Mouse (Mus musculus) erythroblast, embryonic 14.5 days (primary cell): ENCODE measurements around the gene Tmem107. TPM values are rescaled to one million over a fixed set of nuclear protein-coding genes. Genes with fewer than 3 reads are reported as not detected.

ENCODE experiments used
- H3K27me3 ChIP-seq: 2 replicates; pipeline ENCODE4 v1.6.1; 2012; ENCODE audit warnings: inconsistent platforms; ENCODE audit not compliant: control insufficient read depth
- H3K36me3 ChIP-seq: 2 replicates; pipeline ENCODE4 v1.6.1; 2012; ENCODE audit warnings: mild to moderate bottlenecking, inconsistent platforms; ENCODE audit not compliant: control insufficient read depth
- H3K4me1 ChIP-seq: 2 replicates; pipeline ENCODE4 v1.6.1; 2012; ENCODE audit warnings: inconsistent platforms; ENCODE audit not compliant: control insufficient read depth
- H3K4me3 ChIP-seq: replicated peaks from 2 replicates; pipeline ENCODE3; 2012; ENCODE audit warnings: moderate library complexity, mild to moderate bottlenecking, inconsistent platforms
- H3K9me3 ChIP-seq: 2 replicates; pipeline ENCODE4 v1.6.1; 2012; ENCODE audit warnings: low read length, inconsistent platforms, mixed read lengths; ENCODE audit not compliant: control insufficient read depth
- GATA1 ChIP-seq: IDR thresholded peaks from 2 replicates; pipeline ENCODE4 v1.6.1; 2012; ENCODE audit warnings: low read length, inconsistent platforms, mixed read lengths
- TAL1 ChIP-seq: IDR thresholded peaks from 3 replicates; pipeline ENCODE4 v1.6.1; 2012; ENCODE audit warnings: low read length, inconsistent platforms, mixed read lengths
- polyA plus RNA-seq: library from polyadenylated mRNA; stranded (reverse); fragments of >175 nt; gene quantifications from 2 replicates; pipeline ENCODE4 v1.2.3, GENCODE M21; 2012

Gene Tmem107
- polyA plus RNA-seq, 1 experiment = 10.0 TPM

- TF ChIP-seq GATA1 (no peak), TAL1 (no peak)
- no peaks in the 10 kb centered on the region for H3K27me3 ChIP-seq
- peaks cover 25% of the 10 kb centered on the region for H3K36me3 ChIP-seq
- no peaks in the 10 kb centered on the region for H3K9me3 ChIP-seq
- peaks cover 86% of the 10 kb centered on the region for H3K4me1 ChIP-seq
- peak overlapping the region; percentile 65 for H3K4me3 ChIP-seq
Measured at GRCm38 (mm10) chr11:69096360-69096986, 25.9 kb downstream of the Tmem107 start.

- H3K36me3 ChIP-seq = peaks cover 25% of the 10 kb centered on the region
- TF ChIP-seq TAL1 (no peak), GATA1 (no peak)
- peaks cover 79% of the 10 kb centered on the region for H3K4me1 ChIP-seq
- H3K9me3 ChIP-seq = no peaks in the 10 kb centered on the region
- H3K27me3 ChIP-seq = no peaks in the 10 kb centered on the region
- peak overlapping the region; percentile 65 for H3K4me3 ChIP-seq
Measured at GRCm38 (mm10) chr11:69096987-69097900, 26.6 kb downstream of the Tmem107 start.

GRCm38 (mm10) chr11:69098039-69098761 lies 27.6 kb downstream of the Tmem107 start:
- Histone ChIP-seq H3K4me3 (peak overlapping the region; percentile 65), H3K36me3 (peaks cover 28% of the 10 kb centered on the region), H3K4me1 (peaks cover 73% of the 10 kb centered on the region)

GRCm38 (mm10) chr11:69098762-69099091 lies 28.1 kb downstream of the Tmem107 start:
- peaks cover 33% of the 10 kb centered on the region for H3K36me3 ChIP-seq
- peaks cover 70% of the 10 kb centered on the region for H3K4me1 ChIP-seq
- H3K4me3 ChIP-seq = peak overlapping the region; percentile 65
- H3K9me3 ChIP-seq = no peaks in the 10 kb centered on the region
- no peaks in the 10 kb centered on the region for H3K27me3 ChIP-seq
- TF ChIP-seq GATA1 (no peak), TAL1 (no peak)

More at GRCm38 (mm10) chr11:69098039-69098761, 27.6 kb downstream of the Tmem107 start:
- no peaks in the 10 kb centered on the region for H3K9me3 ChIP-seq
- TF ChIP-seq TAL1 = no peak
- no peak for TF ChIP-seq GATA1
- H3K27me3 ChIP-seq = no peaks in the 10 kb centered on the region

GRCm38 (mm10) chr11:69099177-69099914 lies 28.7 kb downstream of the Tmem107 start:
- Histone ChIP-seq H3K4me3 (peak overlapping the region; percentile 65), H3K4me1 (peaks cover 65% of the 10 kb centered on the region), H3K9me3 (no peaks in the 10 kb centered on the region), H3K36me3 (peaks cover 39% of the 10 kb centered on the region), H3K27me3 (no peaks in the 10 kb centered on the region)
- no peak for TF ChIP-seq TAL1
- no peak for TF ChIP-seq GATA1

- Histone ChIP-seq H3K9me3 (no peaks in the 10 kb centered on the region), H3K4me3 (peak overlapping the region; percentile 65), H3K27me3 (no peaks in the 10 kb centered on the region), H3K36me3 (peaks cover 45% of the 10 kb centered on the region), H3K4me1 (peaks cover 59% of the 10 kb centered on the region)
- TF ChIP-seq GATA1 = no peak
- TF ChIP-seq TAL1 = no peak
Measured at GRCm38 (mm10) chr11:69099915-69100345, 29.3 kb downstream of the Tmem107 start.

- peaks cover 54% of the 10 kb centered on the region for H3K36me3 ChIP-seq
- H3K4me1 ChIP-seq = peaks cover 50% of the 10 kb centered on the region
- H3K4me3 ChIP-seq = peak overlapping the region; percentile 65
- H3K27me3 ChIP-seq = no peaks in the 10 kb centered on the region
- TF ChIP-seq GATA1 (no peak), TAL1 (no peak)
- H3K9me3 ChIP-seq = no peaks in the 10 kb centered on the region
Measured at GRCm38 (mm10) chr11:69100639-69101360, 30.2 kb downstream of the Tmem107 start.

GRCm38 (mm10) chr11:69101604-69102402 lies 31.2 kb downstream of the Tmem107 start:
- peaks cover 61% of the 10 kb centered on the region for H3K36me3 ChIP-seq
- no peaks in the 10 kb centered on the region for H3K9me3 ChIP-seq
- H3K4me3 ChIP-seq = no peak overlapping the region
- no peak for TF ChIP-seq TAL1
- TF ChIP-seq GATA1 = no peak
- H3K4me1 ChIP-seq = peaks cover 40% of the 10 kb centered on the region
- H3K27me3 ChIP-seq = no peaks in the 10 kb centered on the region
